Mouse (Mus musculus) CD8-positive naive resting alpha-beta T cell, adult 57 days (primary cell): ENCODE results near the gene Ppm1e. TPM values are rescaled to one million over a fixed set of nuclear protein-coding genes. Genes with fewer than 3 reads are reported as not detected.

Source experiments
- total RNA-seq: library from RNA; stranded (reverse); gene quantifications from one replicate; pipeline ENCODE4 v1.2.4, GENCODE M21; 2023

The Ppm1e gene
- total RNA-seq: 1.4 TPM

DNA sequence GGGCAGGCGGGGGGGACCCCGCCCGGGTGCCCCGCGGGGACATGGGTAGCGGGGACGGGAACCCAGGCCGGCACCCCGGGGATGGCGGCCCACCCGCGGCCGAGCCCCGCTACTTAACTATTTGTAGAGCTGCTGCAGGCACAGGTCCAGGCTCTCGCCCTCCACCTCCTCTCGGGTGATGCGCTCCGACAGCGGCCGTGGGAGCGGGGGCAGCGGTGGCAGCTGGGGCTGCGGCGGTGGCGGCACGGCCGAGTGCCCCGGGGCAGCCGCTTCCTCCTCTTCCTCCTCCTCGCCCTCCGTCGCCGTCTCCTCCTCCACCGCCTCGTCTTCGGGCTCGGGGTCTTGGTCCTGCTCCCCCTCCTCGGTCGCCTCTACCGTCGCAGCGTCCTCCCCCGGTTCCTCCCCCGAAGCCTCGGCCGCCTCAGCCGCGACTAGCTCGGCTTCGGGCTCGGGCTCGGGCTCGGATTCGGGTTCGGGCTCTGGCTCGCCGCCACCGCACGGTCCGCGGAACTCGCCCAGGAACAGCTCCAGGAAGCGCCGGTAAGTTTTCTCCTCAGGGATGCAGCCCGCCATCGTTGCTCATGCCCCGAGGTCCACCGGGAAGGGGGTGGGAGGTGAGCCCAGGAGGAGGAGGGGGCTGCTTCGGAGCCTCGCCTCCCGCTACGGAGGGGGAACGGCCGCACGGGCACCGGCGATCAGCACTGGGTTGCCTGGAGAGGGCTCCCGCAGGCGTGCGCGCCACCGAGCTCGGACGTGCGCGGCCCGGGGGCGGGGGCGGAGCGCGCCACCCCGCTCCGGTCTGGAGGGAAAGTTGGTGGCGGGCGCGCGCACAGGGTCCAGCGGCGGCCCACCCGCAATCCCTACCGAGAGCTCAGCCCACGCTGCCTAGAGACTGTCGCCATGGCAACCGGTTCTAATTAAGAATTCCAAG is at the start of gene Ppm1e:
Gene Ppm1e, minus strand, starts transcription at position 693 of the 931 bp plus-strand sequence.

DNA sequence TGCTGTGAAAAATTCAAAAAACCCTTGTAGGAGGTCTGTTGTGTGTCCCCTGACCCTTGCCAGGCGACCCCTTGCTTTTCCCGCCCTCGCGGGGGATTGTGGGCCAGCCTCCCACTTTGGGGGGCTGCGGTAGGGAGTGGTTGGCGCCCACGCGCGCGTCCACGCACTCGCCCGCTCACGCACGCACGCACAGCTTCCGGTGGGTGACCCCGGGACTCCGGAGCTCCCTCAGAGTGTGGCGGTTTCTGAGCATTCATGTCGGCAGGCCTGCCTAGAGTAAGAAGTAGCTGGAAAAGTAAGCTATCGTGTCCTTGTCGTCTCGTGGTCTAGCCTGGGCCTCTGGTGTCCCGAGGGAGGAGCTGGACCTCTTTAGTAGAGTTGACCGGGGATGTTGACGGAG is 46.1 kb upstream of the Ppm1e start, which contains the start of the genes Rad51c and Tex14:
Gene Rad51c, minus strand, starts transcription at position 79 of the 400 bp plus-strand sequence.
Gene Tex14, plus strand, starts transcription at position 190 of the 400 bp plus-strand sequence.

Other genes starting within 250 kb of the Ppm1e start
- 5.9 TPM for gene Ska2, start 249.8 kb downstream of the Ppm1e start, total RNA-seq
- 12.5 TPM for gene Trim37, start 231.9 kb downstream of the Ppm1e start, total RNA-seq
- gene Rad51c, start 45.9 kb upstream of the Ppm1e start, total RNA-seq: 2.0 TPM
- gene Tex14, start 46.0 kb upstream of the Ppm1e start, total RNA-seq: 1.1 TPM
- not detected for gene Gm11492, start 207.6 kb upstream of the Ppm1e start, total RNA-seq
- gene Sept4, start 209.9 kb upstream of the Ppm1e start, total RNA-seq: 2.9 TPM
- gene Mtmr4, start 233.1 kb upstream of the Ppm1e start, total RNA-seq: 21.9 TPM